Mouse (Mus musculus) bone marrow macrophage, adult 2 months (primary cell): Measurements from ENCODE around the gene Ppp1r12a.

ENCODE experiments used
- CTCF ChIP-seq: IDR thresholded peaks from 2 replicates; pipeline ENCODE4 v1.5.1; 2012; ENCODE audit warnings: low read depth, mild to moderate bottlenecking, low read length, moderate library complexity
- POLR2A ChIP-seq: IDR thresholded peaks from 2 replicates; pipeline ENCODE4 v1.6.1; 2012; ENCODE audit warnings: mild to moderate bottlenecking, low read depth, low read length, borderline replicate concordance

- TF ChIP-seq CTCF = no peak
- no peak for TF ChIP-seq POLR2A
Observed at GRCm38 (mm10) chr10:108296446-108296845, 134.5 kb downstream of the Ppp1r12a start.
